Mouse (Mus musculus) mesoderm, embryonic 11.5 days (tissue): ENCODE results near the gene Mcf2l.

Source experiments
- DNase-seq: peaks from one replicate; pipeline ENCODE4 v3.0.0-alpha.2; 2012; ENCODE audit warnings: low read depth, low spot score

The Mcf2l gene

DNA sequence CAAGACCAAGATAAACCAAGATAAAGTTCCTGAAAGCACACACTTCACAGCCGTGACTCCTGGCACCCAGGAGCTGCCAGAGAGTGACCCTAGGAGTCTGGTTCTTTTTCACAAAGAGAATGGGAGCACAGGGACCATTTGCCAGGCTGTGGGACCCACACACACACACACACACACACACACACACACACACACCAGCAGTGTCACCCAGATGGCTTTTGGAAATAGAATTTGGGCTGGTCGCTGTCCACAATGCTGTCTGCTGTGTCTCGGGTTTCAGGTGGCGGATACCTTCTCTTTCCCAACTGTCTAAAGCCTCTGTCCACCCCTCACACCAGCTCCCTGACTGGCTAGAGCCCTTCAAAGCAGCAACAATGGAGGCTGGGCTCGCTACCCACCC, 120.9 kb downstream of the Mcf2l start:
- DNase-seq, result no peak

DNA sequence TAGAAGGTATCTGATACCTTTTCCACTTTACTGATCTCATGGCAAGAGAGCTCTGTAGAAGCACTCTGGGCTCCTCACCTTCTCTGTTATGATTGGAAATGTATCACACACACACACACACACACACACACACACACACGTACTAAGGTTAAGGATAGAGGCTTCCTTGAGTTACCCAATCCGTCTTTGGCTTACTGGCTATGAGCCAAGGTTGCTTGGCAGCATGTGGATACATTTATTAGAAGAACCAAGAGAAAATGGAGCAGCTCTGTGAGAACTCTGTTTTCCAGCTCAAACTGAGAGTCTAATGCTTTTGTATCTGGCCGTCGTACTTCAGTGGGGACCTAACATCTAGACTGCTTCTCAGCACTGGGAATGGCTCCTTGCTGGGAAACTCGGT, 121.9 kb downstream of the Mcf2l start:
- DNase-seq, result no peak

DNA sequence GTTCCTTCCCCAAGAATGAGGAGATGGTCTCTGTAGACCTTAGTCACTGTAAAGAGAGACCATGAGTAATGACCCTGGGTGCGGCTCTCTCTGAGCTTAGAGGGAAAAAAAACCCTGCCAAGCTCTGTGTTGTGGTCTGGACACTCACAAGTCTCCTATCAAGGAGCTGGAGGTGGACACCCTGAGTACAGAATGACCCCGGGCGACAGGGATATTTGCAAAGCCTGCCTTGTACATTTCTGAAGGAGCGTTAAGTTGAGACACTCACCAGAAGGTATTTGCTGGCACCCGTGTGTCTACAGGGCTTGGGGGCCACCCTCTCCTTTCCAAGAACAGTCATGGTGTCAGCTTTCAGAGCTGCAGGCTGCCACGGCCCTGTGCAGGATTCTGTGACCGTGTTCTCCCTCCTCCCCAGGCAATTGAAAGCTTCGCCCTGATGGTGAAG, 123.2 kb downstream of the Mcf2l start:
- DNase-seq, result peak; percentile 17

DNA sequence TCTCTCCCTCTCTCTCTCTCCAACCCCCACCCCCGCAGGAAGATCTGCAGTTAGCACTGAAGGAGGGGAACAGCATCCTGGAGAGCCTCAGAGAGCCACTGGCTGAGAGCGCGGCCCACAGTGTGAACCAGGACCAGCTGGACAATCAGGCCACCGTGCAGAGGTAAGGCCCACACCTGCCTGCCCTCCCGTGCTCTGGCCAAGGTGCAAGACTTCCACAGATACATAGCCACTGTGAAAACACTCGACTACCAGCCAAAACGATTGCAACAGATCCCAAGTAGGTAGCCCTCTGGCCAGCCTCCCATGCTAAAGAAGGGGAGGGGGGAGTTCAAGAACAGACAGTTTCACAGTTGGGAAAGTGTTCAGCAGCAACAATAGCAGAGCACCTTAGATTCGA, 124.7 kb downstream of the Mcf2l start:
- DNase-seq, result no peak

DNA sequence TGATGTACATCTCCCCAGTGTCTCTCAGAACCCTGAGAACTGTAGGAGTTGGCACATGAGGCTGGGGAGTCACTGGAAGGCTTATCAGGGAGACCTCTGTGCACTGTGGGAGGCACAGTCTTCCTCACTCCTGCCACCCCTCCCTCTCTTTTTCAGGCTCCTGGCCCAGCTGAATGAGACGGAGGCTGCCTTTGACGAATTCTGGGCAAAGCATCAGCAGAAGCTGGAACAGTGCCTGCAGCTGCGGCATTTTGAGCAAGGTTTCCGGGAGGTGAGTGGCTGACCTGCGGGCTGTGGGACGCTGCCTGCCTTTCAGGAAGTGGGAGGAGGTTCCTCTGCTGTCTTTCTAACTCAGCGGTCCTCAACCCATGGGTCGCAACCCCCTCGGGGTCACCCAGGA, 126.2 kb downstream of the Mcf2l start:
- no peak for DNase-seq

DNA sequence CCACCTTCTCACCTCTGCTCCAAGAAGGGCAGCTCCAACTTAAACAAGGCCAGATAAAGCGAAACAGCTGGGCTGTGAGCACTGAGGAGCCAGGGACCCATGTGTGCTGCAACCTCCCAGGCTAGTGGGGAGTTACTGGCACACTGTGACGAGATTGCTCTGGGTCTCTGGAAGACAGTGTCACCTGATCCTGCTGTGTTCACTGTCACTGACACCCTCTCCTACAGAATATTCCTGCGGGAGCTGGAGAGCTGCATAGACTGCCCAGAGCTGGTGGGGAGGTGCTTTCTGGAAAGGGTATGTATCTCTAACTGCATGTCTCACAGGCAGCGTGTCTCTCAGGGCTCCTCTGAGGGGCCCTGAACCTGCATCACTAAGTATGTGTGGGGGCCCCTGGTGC, 133.9 kb downstream of the Mcf2l start:
- no peak for DNase-seq

DNA sequence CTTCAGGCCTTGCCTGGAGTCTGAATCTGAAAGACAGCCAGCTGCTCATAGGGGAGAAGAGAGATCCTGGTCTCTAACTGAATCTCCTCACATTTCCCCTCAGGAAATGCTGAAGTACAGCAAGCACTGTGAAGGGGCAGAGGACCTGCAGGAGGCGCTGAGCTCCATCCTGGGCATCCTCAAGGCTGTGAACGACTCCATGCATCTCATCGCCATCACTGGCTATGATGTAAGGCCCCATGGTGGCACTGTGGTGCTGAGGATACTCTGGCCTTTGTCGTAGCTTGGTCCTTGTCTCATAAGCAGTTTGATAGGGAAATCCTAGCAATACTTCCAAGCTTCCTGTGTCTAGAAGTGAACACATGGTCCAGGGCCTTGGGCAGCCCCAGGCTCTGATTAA, 136.7 kb downstream of the Mcf2l start:
- no peak for DNase-seq

DNA sequence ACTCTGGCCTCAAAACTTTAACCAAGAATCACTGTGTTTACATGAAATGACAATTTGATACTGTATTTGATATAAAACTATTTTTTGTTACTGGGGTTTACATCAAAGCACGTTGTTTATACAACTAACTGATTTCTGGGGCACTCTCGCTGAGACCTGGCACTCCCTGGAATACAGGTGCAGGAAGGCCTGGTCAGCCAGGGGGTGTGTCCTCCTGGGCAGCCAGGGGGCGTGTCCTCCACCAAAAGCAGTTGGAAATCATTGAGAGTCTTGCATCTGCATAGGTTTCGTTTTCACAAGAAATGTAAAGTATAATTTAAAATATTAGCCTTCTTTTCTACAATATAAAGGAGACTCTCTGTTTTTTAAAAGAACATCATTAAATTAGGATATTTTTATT, 146.0 kb downstream of the Mcf2l start:
- no peak for DNase-seq

DNA sequence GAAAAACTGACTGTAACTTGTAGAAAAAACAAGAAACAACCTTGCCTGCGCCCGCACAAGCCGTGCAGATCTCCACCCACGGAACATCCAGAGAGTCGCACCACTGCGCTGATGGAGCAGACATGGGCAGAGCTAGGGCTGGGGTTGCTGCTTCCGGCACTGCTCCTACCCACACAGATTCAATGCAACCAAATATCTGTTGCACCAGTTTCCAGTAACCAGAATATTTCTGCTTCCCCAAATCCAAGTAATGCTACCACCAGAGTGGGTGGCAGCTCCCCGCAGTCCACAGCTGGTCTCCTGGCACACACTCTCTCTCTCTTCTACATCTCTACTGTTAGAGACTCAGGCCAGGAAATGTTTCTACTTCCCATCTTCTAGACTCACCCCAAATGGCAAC, 148.2 kb downstream of the Mcf2l start:
- no peak for DNase-seq

DNA sequence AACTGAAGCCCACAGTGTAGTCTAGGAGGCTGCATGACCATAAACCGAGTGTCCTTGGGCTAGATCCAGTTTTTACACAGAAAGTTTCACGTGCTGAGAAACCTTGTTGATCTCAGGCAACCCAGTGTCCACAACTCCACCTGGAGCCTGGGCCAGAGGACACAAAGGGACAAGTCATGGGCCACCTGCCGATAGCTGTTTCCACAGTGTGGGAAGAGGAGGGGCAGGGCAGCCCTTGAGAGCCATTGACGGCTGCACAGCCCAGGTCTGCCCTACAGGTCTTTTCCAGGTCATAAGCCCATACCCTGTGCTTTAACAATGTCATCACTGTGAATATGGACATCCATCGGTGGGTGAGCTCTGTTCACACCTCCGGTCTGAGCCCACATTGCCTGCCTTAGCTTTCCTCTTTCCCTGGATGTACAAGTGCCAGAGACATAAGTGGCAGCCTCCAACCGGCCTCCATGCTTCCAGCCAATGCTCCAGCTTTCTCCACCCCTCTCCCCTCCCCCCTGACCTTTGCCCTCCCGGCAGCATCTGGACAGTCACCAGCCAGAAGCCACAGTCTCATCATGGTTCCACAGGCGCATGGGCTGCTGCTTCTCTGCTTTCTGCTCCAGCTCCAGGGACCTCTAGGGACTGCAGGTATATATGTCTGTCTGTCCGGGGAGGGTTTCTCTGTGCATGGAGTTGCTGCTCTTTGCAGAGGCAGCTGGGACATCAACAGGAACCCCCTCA, 152.1 kb downstream of the Mcf2l start, which contains the start of gene F7:
TSS of gene F7 (plus strand) at position 548 of the 738 bp plus-strand sequence.
- DNase-seq, result peak; percentile 30

DNA sequence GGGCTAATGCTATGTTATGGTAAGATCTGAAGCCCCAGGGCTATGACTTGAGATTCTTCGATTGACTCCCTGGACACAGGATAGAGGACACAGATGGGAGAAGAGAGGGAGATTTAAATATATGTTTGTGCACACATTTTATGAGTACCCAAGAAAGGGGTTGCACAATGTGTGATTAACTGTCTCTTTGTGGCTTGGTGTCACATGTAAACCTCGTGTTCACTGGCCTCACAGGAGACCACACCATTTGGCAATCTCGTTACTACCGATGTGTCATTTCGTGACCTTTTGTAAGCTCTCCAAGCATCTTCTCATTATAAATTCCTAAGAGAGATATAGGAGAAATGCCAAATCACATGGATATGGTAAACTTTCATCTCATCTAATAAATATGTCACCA, 154.0 kb downstream of the Mcf2l start:
- no peak for DNase-seq

DNA sequence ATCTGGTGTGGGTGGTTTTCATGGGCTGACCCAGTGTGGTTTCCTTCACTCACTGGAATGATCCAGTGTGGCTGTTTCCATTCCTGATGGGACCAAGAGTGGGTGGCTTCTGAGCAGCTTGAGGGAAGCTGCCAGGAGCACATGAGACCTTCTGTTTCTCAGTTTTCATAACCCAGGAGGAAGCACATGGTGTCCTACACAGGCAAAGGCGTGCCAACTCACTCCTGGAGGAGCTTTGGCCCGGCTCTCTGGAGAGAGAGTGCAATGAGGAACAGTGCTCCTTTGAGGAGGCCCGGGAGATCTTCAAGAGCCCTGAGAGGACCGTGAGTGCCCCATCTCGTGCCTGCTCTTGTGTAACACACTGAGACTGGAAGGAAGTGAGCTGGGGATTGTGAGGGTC, 154.9 kb downstream of the Mcf2l start:
- no peak for DNase-seq

DNA sequence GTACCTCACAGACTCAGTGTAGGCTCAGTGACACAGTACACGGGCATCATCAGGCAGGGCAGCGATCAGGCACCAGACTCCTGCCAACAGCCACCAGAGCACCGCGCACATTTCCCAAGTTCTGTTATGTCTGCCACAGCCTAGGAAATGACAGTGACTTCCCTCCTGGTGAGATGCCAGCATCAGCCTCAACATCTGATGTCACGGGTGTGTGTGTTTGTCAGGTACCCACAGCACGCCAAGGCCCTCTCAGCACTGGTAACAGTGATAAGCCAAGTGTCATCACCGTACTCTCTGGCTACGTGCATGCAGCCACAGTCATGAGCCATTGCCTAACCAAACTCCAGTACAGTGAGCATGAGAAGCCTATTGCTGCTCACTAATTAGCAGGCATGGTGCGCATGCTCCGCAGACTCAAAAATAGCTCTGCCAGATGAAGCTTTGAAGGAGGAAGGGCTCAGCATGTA, 162.8 kb downstream of the Mcf2l start:
- DNase-seq, result no peak

DNA sequence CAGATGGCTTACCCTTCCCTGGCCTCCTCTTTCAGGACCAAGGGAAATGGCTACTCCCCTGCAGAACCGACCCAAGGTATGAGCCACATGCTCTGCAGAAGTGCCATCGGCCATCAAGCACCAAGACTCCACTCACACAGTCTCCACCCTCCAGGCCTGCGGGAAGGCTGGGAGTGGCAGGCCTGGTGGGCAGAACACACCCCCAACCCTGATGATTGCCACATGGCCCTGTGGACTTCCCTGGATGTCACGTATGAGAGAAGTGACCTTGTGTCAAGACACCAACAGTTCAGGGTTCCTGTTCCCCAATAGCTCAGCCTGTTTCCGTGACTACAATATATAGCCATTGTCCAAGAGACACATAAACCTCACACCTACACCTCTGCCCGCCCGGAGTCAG, 163.4 kb downstream of the Mcf2l start, which contains the start of gene F10:
TSS of gene F10 (plus strand) at position 294 of the 400 bp plus-strand sequence.
- DNase-seq, result no peak

DNA sequence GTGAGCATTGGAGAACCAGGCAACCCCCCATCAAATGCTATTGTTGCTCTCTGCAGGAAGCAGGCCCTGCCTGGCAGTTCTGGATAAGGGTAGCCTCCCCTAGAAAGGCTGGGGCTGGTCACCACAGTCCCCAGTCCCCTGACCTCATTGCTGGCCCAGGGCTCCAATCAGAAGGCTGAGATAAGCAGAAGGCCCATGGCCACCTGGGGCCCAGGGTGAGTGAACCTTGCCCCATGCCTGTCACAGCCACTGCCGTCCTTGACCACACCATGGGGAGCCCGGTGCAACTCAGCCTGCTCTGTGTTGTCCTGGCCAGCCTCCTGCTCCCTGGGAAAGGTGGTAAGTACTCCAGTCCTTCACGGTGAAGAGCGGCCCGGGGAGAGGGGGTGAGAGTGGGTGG, 164.0 kb downstream of the Mcf2l start:
- DNase-seq, result no peak

DNA sequence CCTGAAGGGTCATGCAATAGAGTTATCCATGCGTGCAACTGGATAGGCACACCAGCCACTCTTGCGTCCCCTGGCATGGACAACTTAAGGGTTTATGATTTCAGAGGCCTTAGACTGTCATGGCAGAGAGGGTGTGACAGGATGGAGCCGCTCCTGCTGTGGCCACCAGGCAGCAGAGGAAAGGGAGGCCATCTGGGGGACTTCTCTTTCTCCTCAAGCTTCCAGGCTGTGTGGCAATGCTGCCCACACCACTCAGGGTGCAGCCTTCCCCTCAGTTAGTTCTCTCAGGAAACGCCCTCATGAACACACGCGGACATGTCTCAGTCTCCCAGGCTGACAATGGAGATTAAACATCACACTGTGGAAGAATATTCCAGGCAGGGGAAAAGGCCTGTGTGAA, 165.4 kb downstream of the Mcf2l start:
- DNase-seq, result no peak

DNA sequence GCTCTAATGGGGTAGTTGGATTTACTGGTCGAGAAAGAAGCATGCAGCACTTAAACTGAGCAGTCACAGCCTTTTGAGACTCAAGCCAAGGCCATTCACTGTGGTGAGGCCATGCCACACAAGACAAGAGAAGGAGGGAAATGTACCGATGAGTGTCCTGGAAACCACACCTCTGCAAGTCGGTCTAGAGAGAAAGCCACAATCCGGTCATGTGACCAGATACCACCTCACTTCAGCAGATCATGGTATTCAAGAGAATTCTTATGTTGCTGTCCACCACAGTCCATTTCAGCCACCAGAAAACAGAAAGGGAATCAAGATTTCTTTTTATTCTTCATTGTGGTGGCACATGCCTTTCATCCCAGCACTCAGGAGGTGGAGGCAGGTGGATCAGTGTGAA, 167.9 kb downstream of the Mcf2l start:
- no peak for DNase-seq

DNA sequence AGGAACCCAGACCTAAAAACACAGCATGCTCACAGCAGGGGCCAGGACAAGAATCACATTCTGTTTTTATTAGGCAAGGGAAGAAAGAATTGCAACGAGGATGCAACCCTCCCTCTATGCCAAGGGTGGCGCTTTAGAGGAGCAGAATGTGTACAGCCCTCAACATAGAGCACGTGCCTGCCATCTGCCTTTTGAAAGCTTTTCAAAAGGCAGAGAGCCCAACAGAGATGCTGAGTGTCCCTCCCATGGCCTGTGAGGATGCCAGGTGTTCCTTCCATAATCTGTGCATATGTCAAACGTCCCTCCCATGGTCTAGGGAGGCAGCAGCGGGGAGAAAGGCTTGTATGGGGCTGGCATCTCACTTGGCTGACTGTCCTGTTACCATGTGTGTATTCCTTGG, 174.0 kb downstream of the Mcf2l start:
- no peak for DNase-seq

DNA sequence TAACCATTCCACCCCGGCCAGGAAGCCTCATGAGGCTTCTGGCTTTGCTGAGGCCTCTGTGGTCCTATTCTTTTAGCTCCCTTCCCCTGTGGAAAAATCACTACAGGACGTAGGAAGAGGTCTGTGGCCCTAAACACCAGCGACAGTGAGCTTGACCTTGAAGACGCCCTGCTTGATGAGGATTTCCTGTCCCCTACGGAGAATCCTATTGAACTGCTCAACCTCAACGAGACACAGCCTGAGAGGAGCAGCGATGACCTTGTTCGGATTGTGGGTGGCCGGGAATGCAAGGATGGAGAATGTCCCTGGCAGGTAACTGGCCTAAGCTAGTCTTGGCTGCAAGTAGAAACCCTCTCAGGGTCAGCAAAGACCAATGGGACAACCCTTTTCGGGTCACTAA, 176.9 kb downstream of the Mcf2l start:
- DNase-seq, result no peak

DNA sequence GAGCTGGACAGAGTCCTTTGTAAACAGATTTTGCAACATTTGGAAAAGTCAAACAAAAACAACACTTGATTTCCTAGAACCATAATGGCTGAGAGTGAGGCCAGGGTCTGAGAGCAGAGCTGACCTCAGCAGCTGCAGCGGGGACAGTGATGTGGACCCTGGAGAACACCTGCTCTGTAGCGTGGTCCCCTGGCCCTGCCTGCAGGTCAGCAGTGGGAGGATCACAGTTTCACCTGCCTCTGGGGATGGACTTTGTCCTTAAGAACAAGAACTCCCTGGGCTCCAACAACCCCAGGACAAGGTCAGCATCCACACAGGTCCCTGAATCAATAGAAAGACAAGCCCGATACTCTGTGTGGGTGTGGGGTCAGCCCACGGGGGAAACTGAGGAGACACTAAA, 183.7 kb downstream of the Mcf2l start:
- no peak for DNase-seq

DNA sequence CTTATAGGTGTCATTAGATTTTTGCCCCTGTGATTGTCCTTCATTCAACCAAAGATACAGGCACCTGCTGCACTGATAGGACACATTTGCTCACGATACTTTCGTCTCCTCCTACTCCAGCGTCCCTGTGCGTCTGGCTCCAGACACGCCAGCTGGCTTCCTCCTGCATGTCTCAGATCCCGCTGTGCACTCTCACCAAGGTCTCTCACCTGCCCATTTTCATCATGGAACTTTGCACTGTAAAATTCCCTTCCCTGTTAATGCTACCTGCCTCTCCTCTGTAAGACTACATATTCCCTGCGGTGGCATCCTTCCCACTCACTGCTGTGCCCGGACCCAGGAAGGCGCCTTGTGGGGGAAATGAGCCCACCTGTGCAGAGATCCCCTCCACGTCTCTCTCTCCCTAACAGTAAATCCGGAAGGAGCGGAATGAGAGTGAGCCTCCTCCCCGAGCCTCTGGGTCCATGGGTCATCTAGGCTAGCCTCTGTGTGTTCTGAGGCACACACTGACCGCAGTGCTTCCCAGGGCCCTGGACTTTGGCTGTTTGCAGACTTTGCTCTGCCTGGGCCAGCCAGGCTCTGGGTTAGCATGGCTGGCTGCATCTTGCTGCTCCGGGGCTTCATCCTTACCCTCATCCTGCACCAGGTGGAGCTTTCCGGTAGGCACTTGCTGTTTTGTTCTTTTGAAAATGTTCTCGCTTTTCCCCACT, 187.0 kb downstream of the Mcf2l start, which contains the start of gene Proz:
TSS of gene Proz (plus strand) at position 474 of the 710 bp plus-strand sequence.
- no peak for DNase-seq

DNA sequence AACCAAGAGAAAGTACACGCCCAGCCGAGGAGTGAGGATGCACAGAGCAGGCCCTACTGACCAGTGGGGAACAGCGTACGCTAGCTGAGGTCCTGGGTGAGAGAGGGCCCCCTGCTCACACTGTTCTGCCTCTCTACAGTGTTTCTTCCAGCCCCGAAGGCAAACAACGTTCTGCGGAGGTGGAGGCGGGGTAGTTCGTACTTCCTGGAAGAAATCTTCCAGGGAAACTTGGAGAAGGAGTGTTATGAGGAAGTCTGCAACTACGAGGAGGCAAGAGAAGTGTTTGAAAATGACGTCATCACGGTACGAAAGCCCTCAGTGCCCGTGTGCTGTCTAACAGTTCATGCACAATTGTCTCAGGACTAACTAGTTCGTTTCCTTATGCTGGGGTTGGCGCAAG, 189.5 kb downstream of the Mcf2l start:
- no peak for DNase-seq
